Mouse (Mus musculus): ENCODE measurements around the gene Rhbdl1.

- TF ChIP-seq MAX (IDR thresholded peaks at IDR 0.05; ENCODE audit: low read depth) (no peak), TCF12 (IDR thresholded peaks at IDR 0.05; ENCODE audit: insufficient read depth, poor library complexity, severe bottlenecking) (no peak), E2F4 (IDR thresholded peaks at IDR 0.05; ENCODE audit: insufficient read depth) (no peak), POLR2A (IDR thresholded peaks at IDR 0.05; ENCODE audit: insufficient read length, low read depth) (peak; percentile 97)
Measured at GRCm38 (mm10) chr17:25875171-25876136, 38.4 kb upstream of the Rhbdl1 start.
